Mouse (Mus musculus) midbrain, embryonic 12.5 days (tissue): ENCODE data around the gene Psmc2. TPM values are rescaled to one million over a fixed set of nuclear protein-coding genes. Genes with fewer than 3 reads are reported as not detected.

Experiments
- ATAC-seq: fragments of 200-750 bp; cut with Nextera tagmentation; 2 replicates; pipeline ENCODE4 v1.8.0; 2017; ENCODE audit warnings: low read depth, moderate TSS enrichment, moderate library complexity; ENCODE audit not compliant: low FRiP score
- H3K27ac ChIP-seq: fragments of 300-500 bp; sonication (generic); replicated peaks from 2 replicates; pipeline ENCODE4 v1.5.1; 2016; ENCODE audit warnings: mild to moderate bottlenecking
- H3K27me3 ChIP-seq: fragments of 300-500 bp; sonication (generic); 2 replicates; pipeline ENCODE4 v1.6.1; 2016; ENCODE audit warnings: mild to moderate bottlenecking
- H3K36me3 ChIP-seq: fragments of 300-500 bp; sonication (generic); 2 replicates; pipeline ENCODE4 v1.6.1; 2016
- H3K4me1 ChIP-seq: fragments of 300-500 bp; sonication (generic); 2 replicates; pipeline ENCODE4 v1.6.1; 2016
- H3K4me2 ChIP-seq: fragments of 300-500 bp; sonication (generic); replicated peaks from 2 replicates; pipeline ENCODE4 v1.6.1; 2016; ENCODE audit warnings: mild to moderate bottlenecking, moderate library complexity
- H3K4me3 ChIP-seq: fragments of 300-500 bp; sonication (generic); 2 replicates; pipeline ENCODE4 v1.5.1; 2016; ENCODE audit warnings: mild to moderate bottlenecking
- H3K9ac ChIP-seq: fragments of 300-500 bp; sonication (generic); replicated peaks from 2 replicates; pipeline ENCODE4 v1.6.1; 2016; ENCODE audit warnings: mild to moderate bottlenecking, moderate library complexity
- H3K9me3 ChIP-seq: fragments of 300-500 bp; sonication (generic); 2 replicates; pipeline ENCODE4 v1.6.1; 2016; ENCODE audit warnings: mild to moderate bottlenecking
- WGBS: fragments of 180-500 bp; shearing (Covaris S2); methylation state at CpG from one replicate; pipeline ENCODE4 v1.1.7; 2016; 5-methylcytosine and 5-hydroxymethylcytosine counted together
- polyA plus RNA-seq: library from polyadenylated mRNA; unstranded; fragments of >200 nt; fragmentation: Nextera tagmentation; extraction: Ambion mirVana; gene quantifications from 2 replicates; pipeline ENCODE4 v1.2.1, GENCODE M21; 2016

The Psmc2 gene
- 214 and 220 TPM in 2 replicates for polyA plus RNA-seq

- H3K4me1 ChIP-seq = peaks cover 26% of the 10 kb centered on the region
- H3K9me3 ChIP-seq = no peaks in the 10 kb centered on the region
- peak within 1 kb of the TSS; percentile 83 for H3K27ac ChIP-seq
- no peaks in the 10 kb centered on the region for H3K27me3 ChIP-seq
- H3K4me3 ChIP-seq = peak within 1 kb of the TSS; percentile 93
- ATAC-seq = peak; percentile 97
- under 1% methylated on average over 37 of the region's 37 CpGs for WGBS
- H3K9ac ChIP-seq = peak within 1 kb of the TSS; percentile 89
- H3K36me3 ChIP-seq = peaks cover 30% of the 10 kb centered on the region
- H3K4me2 ChIP-seq = peak within 1 kb of the TSS; percentile 96
These were observed at the start of gene Psmc2, which contains the start of gene Dnajc2 for GRCm38 (mm10) chr5:21785053-21785452. Gene Psmc2, plus strand, starts transcription at chr5:21785283. Gene Dnajc2, minus strand, starts transcription at chr5:21785251.

- WGBS = 35% methylated on average over 10 of the region's 10 CpGs
- no peaks in the 10 kb centered on the region for H3K9me3 ChIP-seq
- no peak overlapping the region for H3K4me3 ChIP-seq
- peaks cover 20% of the 10 kb centered on the region for H3K36me3 ChIP-seq
- no peak for ATAC-seq
- H3K9ac ChIP-seq = no peak overlapping the region
- H3K4me2 ChIP-seq = no peak overlapping the region
- H3K27ac ChIP-seq = no peak overlapping the region
- H3K27me3 ChIP-seq = no peaks in the 10 kb centered on the region
- H3K4me1 ChIP-seq = peaks cover 52% of the 10 kb centered on the region
These were observed 49.5 kb upstream of the Psmc2 start for GRCm38 (mm10) chr5:21735584-21735983.

GRCm38 (mm10) chr5:21736046-21736445 is 49.0 kb upstream of the Psmc2 start:
- no peak for ATAC-seq
- H3K4me3 ChIP-seq = no peak overlapping the region
- H3K9me3 ChIP-seq = no peaks in the 10 kb centered on the region
- peaks cover 49% of the 10 kb centered on the region for H3K4me1 ChIP-seq
- peaks cover 23% of the 10 kb centered on the region for H3K36me3 ChIP-seq
- 86% methylated on average over 11 of the region's 11 CpGs for WGBS
- no peak overlapping the region for H3K4me2 ChIP-seq
- no peak overlapping the region for H3K27ac ChIP-seq
- no peak overlapping the region for H3K9ac ChIP-seq
- no peaks in the 10 kb centered on the region for H3K27me3 ChIP-seq

- H3K4me1 ChIP-seq = peaks cover 41% of the 10 kb centered on the region
- H3K4me3 ChIP-seq = peak within 1 kb of the TSS; percentile 94
- WGBS = under 1% methylated on average over 41 of the region's 42 CpGs
- peak within 1 kb of the TSS; percentile 84 for H3K27ac ChIP-seq
- ATAC-seq = peak; percentile 55
- no peaks in the 10 kb centered on the region for H3K9me3 ChIP-seq
- peak within 1 kb of the TSS; percentile 92 for H3K4me2 ChIP-seq
- H3K27me3 ChIP-seq = no peaks in the 10 kb centered on the region
- H3K9ac ChIP-seq = peak within 1 kb of the TSS; percentile 93
- H3K36me3 ChIP-seq = peaks cover 33% of the 10 kb centered on the region
These were observed 48.0 kb upstream of the Psmc2 start, which contains the start of gene Pmpcb for GRCm38 (mm10) chr5:21736956-21737585. Gene Pmpcb, plus strand, starts transcription at chr5:21737141.

- Histone ChIP-seq H3K9me3 (no peaks in the 10 kb centered on the region), H3K4me1 (peaks cover 36% of the 10 kb centered on the region), H3K27ac (0 out of 2 replicates have a peak overlapping the region, but pooled peaks have one; percentile 84), H3K4me3 (peak overlapping the region; percentile 94), H3K36me3 (peaks cover 38% of the 10 kb centered on the region), H3K27me3 (no peaks in the 10 kb centered on the region), H3K4me2 (peak overlapping the region; percentile 92), H3K9ac (peak overlapping the region; percentile 93)
- WGBS = 32% methylated on average over 10 of the region's 10 CpGs
- no peak for ATAC-seq
These were observed 47.5 kb upstream of the Psmc2 start for GRCm38 (mm10) chr5:21737620-21738019.

GRCm38 (mm10) chr5:21739120-21739519 is 46.0 kb upstream of the Psmc2 start:
- Histone ChIP-seq H3K4me2 (no peak overlapping the region), H3K9me3 (no peaks in the 10 kb centered on the region), H3K9ac (no peak overlapping the region), H3K36me3 (peaks cover 53% of the 10 kb centered on the region), H3K27ac (no peak overlapping the region), H3K27me3 (no peaks in the 10 kb centered on the region), H3K4me3 (no peak overlapping the region), H3K4me1 (peaks cover 24% of the 10 kb centered on the region)
- WGBS = 92% methylated on average over 11 of the region's 11 CpGs
- ATAC-seq = no peak

- no peaks in the 10 kb centered on the region for H3K27me3 ChIP-seq
- no peak overlapping the region for H3K27ac ChIP-seq
- H3K4me1 ChIP-seq = peaks cover 16% of the 10 kb centered on the region
- no peak overlapping the region for H3K9ac ChIP-seq
- peaks cover 61% of the 10 kb centered on the region for H3K36me3 ChIP-seq
- WGBS = 95% methylated on average over 13 of the region's 13 CpGs
- H3K4me3 ChIP-seq = no peak overlapping the region
- no peak for ATAC-seq
- H3K4me2 ChIP-seq = no peak overlapping the region
- H3K9me3 ChIP-seq = no peaks in the 10 kb centered on the region
These were observed 45.2 kb upstream of the Psmc2 start for GRCm38 (mm10) chr5:21739881-21740280.

GRCm38 (mm10) chr5:21743606-21744005 is 41.5 kb upstream of the Psmc2 start:
- H3K9ac ChIP-seq = no peak overlapping the region
- no peak for ATAC-seq
- no peaks in the 10 kb centered on the region for H3K9me3 ChIP-seq
- peaks cover 96% of the 10 kb centered on the region for H3K36me3 ChIP-seq
- H3K27me3 ChIP-seq = no peaks in the 10 kb centered on the region
- no peak overlapping the region for H3K4me2 ChIP-seq
- WGBS = 95% methylated on average over 10 of the region's 10 CpGs
- 0 out of 2 replicates have a peak, but pooled peaks cover 1% of the 10 kb centered on the region for H3K4me1 ChIP-seq
- no peak overlapping the region for H3K4me3 ChIP-seq
- H3K27ac ChIP-seq = no peak overlapping the region

- no peaks in the 10 kb centered on the region for H3K4me1 ChIP-seq
- no peak overlapping the region for H3K4me2 ChIP-seq
- H3K27me3 ChIP-seq = no peaks in the 10 kb centered on the region
- H3K36me3 ChIP-seq = peaks cover 96% of the 10 kb centered on the region
- H3K27ac ChIP-seq = no peak overlapping the region
- no peaks in the 10 kb centered on the region for H3K9me3 ChIP-seq
- no peak for ATAC-seq
- no peak overlapping the region for H3K9ac ChIP-seq
- H3K4me3 ChIP-seq = no peak overlapping the region
These were observed 40.4 kb upstream of the Psmc2 start for GRCm38 (mm10) chr5:21744651-21745050.

GRCm38 (mm10) chr5:21745966-21746365 is 39.1 kb upstream of the Psmc2 start:
- WGBS = 95% methylated on average over 7 of the region's 8 CpGs
- H3K36me3 ChIP-seq = peaks cover 99% of the 10 kb centered on the region

GRCm38 (mm10) chr5:21768506-21768905 is 16.6 kb upstream of the Psmc2 start:
- H3K4me3 ChIP-seq = no peak overlapping the region
- no peaks in the 10 kb centered on the region for H3K9me3 ChIP-seq
- H3K9ac ChIP-seq = no peak overlapping the region
- ATAC-seq = no peak
- no peaks in the 10 kb centered on the region for H3K4me1 ChIP-seq
- peaks cover 67% of the 10 kb centered on the region for H3K36me3 ChIP-seq
- H3K27ac ChIP-seq = no peak overlapping the region
- no peak overlapping the region for H3K4me2 ChIP-seq
- H3K27me3 ChIP-seq = no peaks in the 10 kb centered on the region
- 95% methylated on average over 4 of the region's 4 CpGs for WGBS

More at GRCm38 (mm10) chr5:21745966-21746365, 39.1 kb upstream of the Psmc2 start:
- Histone ChIP-seq H3K9me3 (no peaks in the 10 kb centered on the region), H3K4me3 (no peak overlapping the region), H3K27me3 (no peaks in the 10 kb centered on the region), H3K4me2 (no peak overlapping the region), H3K27ac (no peak overlapping the region), H3K4me1 (no peaks in the 10 kb centered on the region), H3K9ac (no peak overlapping the region)
- ATAC-seq = no peak

- H3K9me3 ChIP-seq = no peaks in the 10 kb centered on the region
- H3K4me3 ChIP-seq = no peak overlapping the region
- ATAC-seq = no peak
- H3K4me2 ChIP-seq = no peak overlapping the region
- H3K4me1 ChIP-seq = no peaks in the 10 kb centered on the region
- H3K9ac ChIP-seq = no peak overlapping the region
- WGBS = 94% methylated on average over 6 of the region's 6 CpGs
- no peaks in the 10 kb centered on the region for H3K27me3 ChIP-seq
- H3K27ac ChIP-seq = no peak overlapping the region
- H3K36me3 ChIP-seq = peaks cover 67% of the 10 kb centered on the region
These were observed 15.2 kb upstream of the Psmc2 start for GRCm38 (mm10) chr5:21769841-21770240.
